Mouse (Mus musculus): ENCODE measurements at regions not wholly inside any gene's neighbourhood (a gene's known extent, or its start where the extent isn't known, plus 50 kb on each side); places are given as distances from the start of the nearest gene placed in this dataset.

- WGBS, result 77% methylated on average over 3 of the region's 3 CpGs
- no peak overlapping the region for H3K4me2 ChIP-seq (ENCODE audit: low read depth, low read length)
These were observed 205.0 kb upstream of the Ell2 start for GRCm38 (mm10) chr13:75501530-75501929.

GRCm38 (mm10) chr13:75503394-75503793, 203.2 kb upstream of the Ell2 start:
- Histone ChIP-seq H3K4me3 (ENCODE audit: low read length) (no peak overlapping the region), H3K4me1 (ENCODE audit: insufficient read depth, low read length) (no peaks in the 10 kb centered on the region), H3K27me3 (ENCODE audit: insufficient read depth, low read length) (no peaks in the 10 kb centered on the region), H3K36me3 (ENCODE audit: insufficient read depth, low read length) (no peaks in the 10 kb centered on the region), H3K9me3 (ENCODE audit: low read length) (no peaks in the 10 kb centered on the region), H3K9ac (replicated peaks; ENCODE audit: low read length) (no peak overlapping the region), H3K27ac (no peak overlapping the region), H3K4me2 (ENCODE audit: low read depth, low read length) (no peak overlapping the region)
- ATAC-seq (no peak), DNase-seq (ENCODE audit: low spot score) (no peak)
- TF ChIP-seq CTCF (IDR thresholded peaks at IDR 0.05; ENCODE audit: low read depth), result no peak

More at GRCm38 (mm10) chr13:75501530-75501929, 205.0 kb upstream of the Ell2 start:
- H3K9ac ChIP-seq (replicated peaks; ENCODE audit: low read length), result no peak overlapping the region
- no peak overlapping the region for H3K4me3 ChIP-seq (ENCODE audit: low read length)
- H3K27ac ChIP-seq, result no peak overlapping the region
- no peak for ATAC-seq
- H3K27me3 ChIP-seq (ENCODE audit: insufficient read depth, low read length), result no peaks in the 10 kb centered on the region
- H3K4me1 ChIP-seq (ENCODE audit: insufficient read depth, low read length), result no peaks in the 10 kb centered on the region
- no peaks in the 10 kb centered on the region for H3K36me3 ChIP-seq (ENCODE audit: insufficient read depth, low read length)
- no peak for DNase-seq (ENCODE audit: low spot score)
- TF ChIP-seq CTCF (IDR thresholded peaks at IDR 0.05; ENCODE audit: low read depth), result no peak
- no peaks in the 10 kb centered on the region for H3K9me3 ChIP-seq (ENCODE audit: low read length)

- no peak for TF ChIP-seq CTCF (IDR thresholded peaks at IDR 0.05; ENCODE audit: low read depth)
These were observed 192.1 kb upstream of the Ell2 start for GRCm38 (mm10) chr13:75514315-75515020.

GRCm38 (mm10) chr13:75523293-75524278, 183.0 kb upstream of the Ell2 start:
- peak; percentile 40; the same call in 1 of the 2 replicates for ATAC-seq
- no peak overlapping the region for H3K4me3 ChIP-seq (ENCODE audit: low read length)
- H3K27me3 ChIP-seq (ENCODE audit: insufficient read depth, low read length), result no peaks in the 10 kb centered on the region
- H3K36me3 ChIP-seq (ENCODE audit: insufficient read depth, low read length), result no peaks in the 10 kb centered on the region
- WGBS, result 72% methylated on average over 4 of the region's 4 CpGs
- no peak overlapping the region for H3K9ac ChIP-seq (replicated peaks; ENCODE audit: low read length)
- H3K4me1 ChIP-seq (ENCODE audit: insufficient read depth, low read length), result no peaks in the 10 kb centered on the region
- no peak overlapping the region for H3K4me2 ChIP-seq (ENCODE audit: low read depth, low read length)
- no peak for TF ChIP-seq CTCF (IDR thresholded peaks at IDR 0.05; ENCODE audit: low read depth)
- no peak for DNase-seq (ENCODE audit: low spot score)
- H3K27ac ChIP-seq, result no peak overlapping the region
- H3K9me3 ChIP-seq (ENCODE audit: low read length), result no peaks in the 10 kb centered on the region

More at GRCm38 (mm10) chr13:75514315-75515020, 192.1 kb upstream of the Ell2 start:
- Histone ChIP-seq H3K4me1 (ENCODE audit: insufficient read depth, low read length) (no peaks in the 10 kb centered on the region), H3K36me3 (ENCODE audit: insufficient read depth, low read length) (no peaks in the 10 kb centered on the region), H3K27me3 (ENCODE audit: insufficient read depth, low read length) (no peaks in the 10 kb centered on the region), H3K4me3 (ENCODE audit: low read length) (no peak overlapping the region), H3K27ac (no peak overlapping the region), H3K9me3 (ENCODE audit: low read length) (no peaks in the 10 kb centered on the region), H3K9ac (replicated peaks; ENCODE audit: low read length) (no peak overlapping the region), H3K4me2 (ENCODE audit: low read depth, low read length) (no peak overlapping the region)
- DNase-seq (ENCODE audit: low spot score) (no peak), ATAC-seq (no peak)
- 53% methylated on average over 1 of the region's 1 CpGs for WGBS

- H3K27ac ChIP-seq, result no peak overlapping the region
- H3K9ac ChIP-seq (replicated peaks; ENCODE audit: low read length), result no peak overlapping the region
- no peak overlapping the region for H3K4me2 ChIP-seq (ENCODE audit: low read depth, low read length)
- WGBS, result 97% methylated on average over 4 of the region's 4 CpGs
- no peaks in the 10 kb centered on the region for H3K36me3 ChIP-seq (ENCODE audit: insufficient read depth, low read length)
- TF ChIP-seq CTCF (IDR thresholded peaks at IDR 0.05; ENCODE audit: low read depth), result no peak
- H3K9me3 ChIP-seq (ENCODE audit: low read length), result no peaks in the 10 kb centered on the region
- DNase-seq (ENCODE audit: low spot score) (no peak), ATAC-seq (no peak)
- H3K4me3 ChIP-seq (ENCODE audit: low read length), result no peak overlapping the region
- H3K27me3 ChIP-seq (ENCODE audit: insufficient read depth, low read length), result no peaks in the 10 kb centered on the region
- H3K4me1 ChIP-seq (ENCODE audit: insufficient read depth, low read length), result no peaks in the 10 kb centered on the region
These were observed 182.1 kb upstream of the Ell2 start for GRCm38 (mm10) chr13:75524481-75524880.

GRCm38 (mm10) chr13:75531566-75531965, 175.0 kb upstream of the Ell2 start:
- DNase-seq (ENCODE audit: low spot score), result no peak
- Histone ChIP-seq H3K4me3 (ENCODE audit: low read length) (no peak overlapping the region), H3K36me3 (ENCODE audit: insufficient read depth, low read length) (no peaks in the 10 kb centered on the region), H3K4me1 (ENCODE audit: insufficient read depth, low read length) (no peaks in the 10 kb centered on the region), H3K9ac (replicated peaks; ENCODE audit: low read length) (no peak overlapping the region), H3K4me2 (ENCODE audit: low read depth, low read length) (no peak overlapping the region), H3K9me3 (ENCODE audit: low read length) (no peaks in the 10 kb centered on the region), H3K27ac (no peak overlapping the region), H3K27me3 (ENCODE audit: insufficient read depth, low read length) (no peaks in the 10 kb centered on the region)
- no peak for ATAC-seq
- no peak for TF ChIP-seq CTCF (IDR thresholded peaks at IDR 0.05; ENCODE audit: low read depth)
- 90% methylated on average over 1 of the region's 1 CpGs for whole genome bisulfite sequencing
